Mouse (Mus musculus): ENCODE measurements around the gene Fdps.

DNA sequence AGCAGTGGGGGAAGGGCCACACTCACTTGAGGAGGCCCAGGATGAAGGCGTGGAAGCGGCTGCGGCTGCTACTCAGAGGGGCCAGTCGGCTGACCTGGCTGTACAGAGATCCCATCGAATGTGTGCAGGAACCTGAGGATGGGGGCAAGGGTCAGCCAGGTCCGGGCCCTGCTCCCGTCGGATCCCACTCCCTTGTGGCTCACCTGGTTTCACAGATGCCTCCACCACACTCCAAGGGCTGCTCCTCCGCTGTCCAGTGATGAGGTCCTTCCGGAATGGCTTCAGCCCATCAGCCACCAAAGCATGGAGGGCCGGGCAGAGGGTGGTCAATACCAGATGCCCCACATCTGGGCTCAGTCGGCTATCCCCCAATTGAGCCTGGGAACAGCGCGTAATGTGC lies 12.8 kb downstream of the Fdps start:
- TF ChIP-seq CTCF (IDR thresholded peaks at IDR 0.05; ENCODE audit: low read depth, low read length) (no peak), POLR2A (IDR thresholded peaks at IDR 0.05; ENCODE audit: borderline replicate concordance, low read depth, low read length) (no peak)

Data from bone marrow macrophage, adult 2 months (primary cell).